Mouse (Mus musculus) bone marrow macrophage, adult 2 months (primary cell): ENCODE data around the gene Abcd3. TPM values are rescaled to one million over a fixed set of nuclear protein-coding genes. Genes with fewer than 3 reads are reported as not detected.

Experiments
- H3K27ac ChIP-seq: 2 replicates; pipeline ENCODE4 v1.5.1; 2012; ENCODE audit warnings: low read depth, low read length; ENCODE audit not compliant: insufficient read depth
- H3K4me1 ChIP-seq: 2 replicates; pipeline ENCODE4 v1.6.1; 2012; ENCODE audit warnings: low read length; ENCODE audit not compliant: control insufficient read depth, insufficient read depth
- H3K4me3 ChIP-seq: 2 replicates; pipeline ENCODE4 v1.5.1; 2012; ENCODE audit warnings: mild to moderate bottlenecking, low read length, moderate library complexity; ENCODE audit not compliant: insufficient read depth
- CTCF ChIP-seq: IDR thresholded peaks from 2 replicates; pipeline ENCODE4 v1.5.1; 2012; ENCODE audit warnings: low read depth, mild to moderate bottlenecking, low read length, moderate library complexity
- POLR2A ChIP-seq: IDR thresholded peaks from 2 replicates; pipeline ENCODE4 v1.6.1; 2012; ENCODE audit warnings: mild to moderate bottlenecking, low read depth, low read length, borderline replicate concordance
- polyA plus RNA-seq: library from polyadenylated mRNA; stranded (reverse); fragments of >200 nt; gene quantifications from 2 replicates; pipeline ENCODE4 v1.2.4, GENCODE M21; 2012; ENCODE audit not compliant: missing spikeins, insufficient read depth, insufficient read length

Abcd3 gene
- polyA plus RNA-seq, 1 experiment: 19.3 TPM

DNA sequence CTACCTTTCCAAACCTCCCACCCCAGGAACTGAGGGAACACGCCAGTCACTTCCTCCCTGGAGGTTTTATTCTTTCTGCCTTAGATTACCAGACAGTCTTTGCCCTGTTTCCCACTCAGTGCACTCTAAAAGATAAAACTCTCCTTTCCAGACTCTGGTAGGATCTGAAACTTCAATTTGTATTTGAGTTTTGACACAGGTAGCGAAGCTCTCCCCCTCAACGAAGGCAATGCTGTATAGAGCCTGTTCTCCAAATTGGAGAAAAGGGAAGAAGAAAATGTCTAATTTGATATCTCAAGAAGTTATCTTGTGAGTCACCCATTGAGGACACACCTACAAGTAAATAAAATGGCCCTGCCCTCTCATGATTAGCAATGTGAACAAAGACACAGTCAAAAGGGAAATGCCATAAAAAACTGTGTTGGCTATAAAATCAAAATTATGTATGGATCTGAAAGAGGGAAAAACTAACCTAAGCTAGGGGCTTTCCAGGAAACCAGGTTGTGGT, 4.6 kb upstream of the Abcd3 start:
- TF ChIP-seq POLR2A (no peak), CTCF (no peak)
- H3K4me3 ChIP-seq: no peak overlapping the region
- no peak overlapping the region for H3K27ac ChIP-seq
- H3K4me1 ChIP-seq: peaks cover 25% of the 10 kb centered on the region

GRCm38 (mm10) chr3:121818736-121819396, 3.8 kb upstream of the Abcd3 start:
- no peak overlapping the region for H3K4me3 ChIP-seq
- TF ChIP-seq POLR2A (no peak), CTCF (no peak)
- H3K27ac ChIP-seq: no peak overlapping the region
- peaks cover 25% of the 10 kb centered on the region for H3K4me1 ChIP-seq

DNA sequence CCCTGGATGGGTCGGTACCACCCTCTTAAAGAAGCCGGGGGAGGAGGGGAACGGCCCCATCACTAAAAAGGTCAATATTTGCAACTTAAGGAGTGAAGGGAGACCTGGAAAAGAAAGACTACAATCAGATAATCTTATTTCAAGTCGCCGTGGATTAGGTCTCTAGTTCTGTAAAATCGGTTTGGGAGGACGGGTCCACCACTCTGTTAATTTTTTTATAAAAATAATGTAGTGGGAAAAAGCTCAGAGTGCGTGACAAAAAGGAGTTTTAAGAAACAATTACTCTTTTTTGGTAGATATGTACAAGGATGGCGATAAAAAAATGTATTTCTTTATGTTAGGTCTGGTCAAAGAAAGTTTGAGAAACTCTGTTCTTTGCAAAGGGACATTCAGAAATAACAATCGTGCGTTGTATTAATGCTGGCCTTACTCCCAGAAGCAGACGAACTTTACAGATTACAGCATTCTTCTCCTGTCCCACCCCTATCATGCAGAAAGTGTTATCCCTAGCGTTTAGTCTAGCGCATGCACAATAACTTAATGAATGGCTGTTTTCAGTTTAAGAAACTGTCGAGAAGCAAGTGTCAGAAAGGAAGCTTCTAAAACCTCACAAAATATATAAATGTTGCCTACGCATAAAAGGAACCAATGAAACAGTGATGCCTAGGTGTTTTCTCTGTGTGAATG, 590 bp upstream of the Abcd3 start:
- peak overlapping the region; percentile 78 for H3K27ac ChIP-seq
- H3K4me1 ChIP-seq: peaks cover 28% of the 10 kb centered on the region
- TF ChIP-seq CTCF (no peak), POLR2A (no peak)
- H3K4me3 ChIP-seq: peak overlapping the region; percentile 90

DNA sequence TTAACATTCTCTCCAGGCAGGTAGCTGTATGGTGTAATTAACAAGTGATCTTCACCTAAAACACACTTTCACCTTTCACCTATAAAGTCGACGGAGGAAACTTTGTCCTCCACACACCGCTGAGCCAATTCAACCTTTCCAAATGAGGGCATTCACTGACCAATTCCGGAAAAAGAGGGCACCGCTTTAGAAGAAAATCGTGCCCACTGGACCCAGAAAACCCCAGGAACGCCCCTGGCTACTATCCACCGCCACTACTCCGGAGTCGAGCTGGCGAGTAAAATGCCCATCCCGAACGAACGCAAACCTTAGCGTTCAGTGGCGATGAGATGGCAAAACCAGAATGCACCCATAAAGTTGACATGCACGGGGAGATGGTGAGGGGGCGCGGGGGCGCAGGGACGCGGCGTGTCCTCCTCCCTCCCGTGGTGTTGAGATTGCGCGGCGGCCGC, 663 bp downstream of the Abcd3 start:
- peaks cover 23% of the 10 kb centered on the region for H3K4me1 ChIP-seq
- TF ChIP-seq POLR2A (no peak), CTCF (no peak)

DNA sequence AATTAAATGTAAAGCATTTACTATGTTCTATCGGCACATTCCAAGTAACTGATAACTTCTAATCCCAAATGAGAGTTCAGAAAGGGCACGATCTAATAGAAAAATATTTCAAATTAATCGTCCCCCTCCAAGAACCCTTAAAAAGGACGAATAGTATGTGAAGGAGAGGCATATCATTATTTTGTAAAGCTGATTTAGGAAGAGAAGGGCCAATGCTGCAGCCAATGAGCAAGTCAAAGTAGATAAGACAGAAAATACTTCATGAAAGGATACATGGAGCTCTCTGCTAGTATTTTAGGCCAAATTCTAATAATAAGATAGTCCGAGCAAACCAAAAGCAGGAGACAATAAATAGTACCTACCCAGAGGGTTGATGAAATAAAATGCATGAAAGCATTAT, 1.3 kb downstream of the Abcd3 start:
- H3K4me1 ChIP-seq: peaks cover 17% of the 10 kb centered on the region
- H3K27ac ChIP-seq: no peak overlapping the region
- H3K4me3 ChIP-seq: peak overlapping the region; percentile 90
- no peak for TF ChIP-seq CTCF
- no peak for TF ChIP-seq POLR2A

More for the DNA sequence above, 663 bp downstream of the Abcd3 start:
- peak overlapping the region; percentile 90 for H3K4me3 ChIP-seq
- peak overlapping the region; percentile 78 for H3K27ac ChIP-seq

DNA sequence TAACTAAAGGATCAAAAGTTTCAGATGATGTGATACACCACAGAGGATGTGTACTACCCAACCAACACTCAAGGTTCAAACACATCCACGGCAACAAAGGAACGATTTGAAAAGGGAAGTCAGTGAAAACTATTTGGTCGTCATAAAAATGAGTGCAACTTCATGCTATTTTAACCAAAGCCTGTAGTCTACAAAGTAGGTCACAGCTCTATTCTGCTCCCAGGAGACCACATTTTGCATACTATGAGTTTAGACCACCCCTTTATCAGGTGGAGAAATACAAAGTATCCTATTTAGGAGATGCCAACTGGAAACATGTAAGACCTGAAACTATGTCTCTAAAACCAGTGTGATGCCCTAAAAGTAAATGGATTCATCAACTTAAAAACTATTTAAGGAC, 6.9 kb downstream of the Abcd3 start:
- TF ChIP-seq POLR2A (no peak), CTCF (no peak)
- Histone ChIP-seq H3K4me1 (peaks cover 7% of the 10 kb centered on the region), H3K4me3 (no peak overlapping the region), H3K27ac (no peak overlapping the region)

- no peak for TF ChIP-seq POLR2A
- TF ChIP-seq CTCF: no peak
Observed at GRCm38 (mm10) chr3:121794214-121794613, 20.9 kb downstream of the Abcd3 start.

DNA sequence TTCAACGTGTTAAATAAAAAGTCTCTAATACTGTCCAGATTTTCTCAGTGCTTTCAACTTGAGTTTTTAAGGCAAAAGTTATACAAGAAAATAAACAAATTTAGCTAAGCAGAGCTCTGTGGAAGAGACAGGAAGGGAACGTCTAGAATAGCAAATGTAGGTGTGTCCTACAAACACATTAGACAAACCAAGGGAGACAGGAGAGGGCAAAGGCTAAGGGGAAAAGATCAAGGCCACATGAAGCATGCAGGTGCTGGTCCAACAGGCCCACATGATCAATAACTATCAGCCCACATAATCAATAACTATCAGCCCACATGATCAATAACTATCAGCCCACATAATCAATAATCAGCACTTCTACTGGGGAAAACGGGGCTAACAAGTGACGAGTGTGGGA, 22.9 kb downstream of the Abcd3 start:
- no peak overlapping the region for H3K27ac ChIP-seq
- 0 out of 2 replicates have a peak, but pooled peaks cover 2% of the 10 kb centered on the region for H3K4me1 ChIP-seq
- TF ChIP-seq POLR2A (no peak), CTCF (no peak)
- no peak overlapping the region for H3K4me3 ChIP-seq

More at GRCm38 (mm10) chr3:121794214-121794613, 20.9 kb downstream of the Abcd3 start:
- Histone ChIP-seq H3K27ac (no peak overlapping the region), H3K4me1 (peaks cover 6% of the 10 kb centered on the region; the same call in 1 of the 2 replicates), H3K4me3 (no peak overlapping the region)

GRCm38 (mm10) chr3:121790442-121790841, 24.7 kb downstream of the Abcd3 start:
- Histone ChIP-seq H3K27ac (no peak overlapping the region), H3K4me1 (peaks cover 4% of the 10 kb centered on the region; the same call in 1 of the 2 replicates), H3K4me3 (no peak overlapping the region)
- TF ChIP-seq CTCF (no peak), POLR2A (no peak)

GRCm38 (mm10) chr3:121789790-121790189, 25.3 kb downstream of the Abcd3 start:
- Histone ChIP-seq H3K27ac (no peak overlapping the region), H3K4me1 (peaks cover 4% of the 10 kb centered on the region; the same call in 1 of the 2 replicates)
- TF ChIP-seq CTCF (no peak), POLR2A (no peak)

DNA sequence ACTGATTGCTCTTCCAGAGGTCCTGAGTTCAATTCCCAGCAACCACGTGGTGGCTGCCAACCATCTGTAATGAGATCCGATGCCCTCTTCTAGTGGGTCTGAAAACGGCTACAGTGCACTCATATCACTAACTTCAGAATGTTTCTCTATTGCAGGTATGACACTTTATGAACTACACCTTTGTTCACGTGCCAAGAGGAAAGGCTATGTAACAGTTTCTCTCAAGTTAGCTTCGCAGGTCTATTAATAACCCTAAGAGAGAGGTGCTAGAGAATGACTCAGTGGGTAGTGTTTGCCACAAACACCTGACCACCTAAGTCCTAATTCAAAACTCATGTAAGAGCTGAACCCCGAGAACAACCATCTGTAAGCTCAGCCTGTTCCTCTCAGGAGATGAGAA, 32.1 kb downstream of the Abcd3 start:
- no peak overlapping the region for H3K27ac ChIP-seq
- no peak overlapping the region for H3K4me3 ChIP-seq
- H3K4me1 ChIP-seq: peaks cover 2% of the 10 kb centered on the region; the same call in 1 of the 2 replicates
- TF ChIP-seq CTCF (no peak), POLR2A (no peak)

More at GRCm38 (mm10) chr3:121789790-121790189, 25.3 kb downstream of the Abcd3 start:
- H3K4me3 ChIP-seq: no peak overlapping the region
